Mouse (Mus musculus): ENCODE results near the gene Slc25a13. TPM values are rescaled to one million over a fixed set of nuclear protein-coding genes. Genes with fewer than 3 reads are reported as not detected.

Slc25a13 gene
- polyA plus RNA-seq (2017; shearing (Covaris generic)): 11.3 TPM

DNA sequence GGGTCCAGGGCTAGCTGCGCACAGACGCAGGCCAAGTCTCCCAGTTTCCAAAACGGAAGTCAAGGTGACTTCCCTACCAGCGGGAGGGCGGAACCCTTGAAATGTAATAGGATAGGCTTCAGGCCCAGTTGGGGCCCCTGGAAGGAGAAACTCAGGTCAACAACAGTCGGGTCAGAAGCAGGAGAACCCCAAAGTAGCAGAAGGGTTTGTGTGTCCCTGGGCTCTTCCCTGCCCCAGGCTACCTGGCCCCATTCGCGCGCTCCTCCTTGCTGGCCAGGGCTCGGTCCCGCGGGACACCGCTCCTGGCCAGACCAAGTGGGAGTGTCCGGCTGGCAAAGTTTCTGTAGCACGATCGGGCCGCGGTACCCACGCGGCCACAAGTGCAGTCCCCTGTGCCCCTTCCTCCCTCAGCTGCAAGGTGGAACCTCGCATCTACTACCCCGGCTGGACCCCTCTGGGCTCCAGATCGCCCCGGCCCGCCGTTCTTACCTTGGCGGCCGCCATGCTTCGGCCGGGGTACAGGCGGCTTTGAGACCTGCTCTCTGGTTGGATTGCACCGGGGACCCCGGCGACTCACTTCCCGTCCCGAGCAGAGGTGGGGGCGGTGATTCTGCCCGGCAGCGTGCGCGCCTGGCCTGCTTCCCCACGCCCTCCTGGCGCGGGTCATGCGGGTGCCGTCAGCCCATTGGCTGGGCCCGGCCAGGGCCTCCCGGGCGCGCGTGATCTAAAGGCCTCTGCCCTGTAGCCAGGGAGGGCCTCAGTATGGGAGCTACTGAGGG is at the start of gene Slc25a13:
Gene Slc25a13 (minus strand): TSS at position 667 of the 779 bp plus-strand sequence.

